Mouse (Mus musculus): ENCODE measurements at regions not wholly inside any gene's neighbourhood (a gene's known extent, or its start where the extent isn't known, plus 50 kb on each side); places are given as distances from the start of the nearest gene placed in this dataset.

- DNase-seq (ENCODE audit: low read depth, low spot score): no peak
Observed at GRCm38 (mm10) chr13:93564902-93565301, 65.3 kb upstream of the Jmy start.

GRCm38 (mm10) chr13:93564091-93564490 lies 64.5 kb upstream of the Jmy start:
- no peak for DNase-seq (ENCODE audit: low read depth, low spot score)

GRCm38 (mm10) chr13:93560282-93560681 lies 60.7 kb upstream of the Jmy start:
- DNase-seq (ENCODE audit: low read depth, low spot score): no peak

GRCm38 (mm10) chr13:93558603-93559002 lies 59.0 kb upstream of the Jmy start:
- no peak for DNase-seq (ENCODE audit: low read depth, low spot score)

GRCm38 (mm10) chr13:93556119-93556518 lies 56.5 kb upstream of the Jmy start:
- DNase-seq (ENCODE audit: low read depth, low spot score): peak; percentile 8

GRCm38 (mm10) chr13:93554901-93555300 lies 55.3 kb upstream of the Jmy start:
- DNase-seq (ENCODE audit: low read depth, low spot score): no peak

- DNase-seq (ENCODE audit: low read depth, low spot score): no peak
Observed at GRCm38 (mm10) chr13:93553932-93554331, 54.3 kb upstream of the Jmy start.

GRCm38 (mm10) chr13:93553271-93553670 lies 53.7 kb upstream of the Jmy start:
- no peak for DNase-seq (ENCODE audit: low read depth, low spot score)

GRCm38 (mm10) chr13:93550311-93550710 lies 50.7 kb upstream of the Jmy start:
- DNase-seq (ENCODE audit: low read depth, low spot score): no peak
